Mouse (Mus musculus) embryo, embryonic 11 days (tissue): ENCODE measurements around the gene Camk2b.
A peak's percentile ranks its signal among the peaks of the same experiment; 100 is the strongest.
"Not testable (repeated sequence)": the region's sequence is repeated elsewhere in the genome, so short reads cannot be mapped to it uniquely, and the experiment has no call there.

Experiments used
- DNase-seq: peaks from one replicate; pipeline ENCODE4 v3.0.0-alpha.2; 2015

Camk2b gene

DNA sequence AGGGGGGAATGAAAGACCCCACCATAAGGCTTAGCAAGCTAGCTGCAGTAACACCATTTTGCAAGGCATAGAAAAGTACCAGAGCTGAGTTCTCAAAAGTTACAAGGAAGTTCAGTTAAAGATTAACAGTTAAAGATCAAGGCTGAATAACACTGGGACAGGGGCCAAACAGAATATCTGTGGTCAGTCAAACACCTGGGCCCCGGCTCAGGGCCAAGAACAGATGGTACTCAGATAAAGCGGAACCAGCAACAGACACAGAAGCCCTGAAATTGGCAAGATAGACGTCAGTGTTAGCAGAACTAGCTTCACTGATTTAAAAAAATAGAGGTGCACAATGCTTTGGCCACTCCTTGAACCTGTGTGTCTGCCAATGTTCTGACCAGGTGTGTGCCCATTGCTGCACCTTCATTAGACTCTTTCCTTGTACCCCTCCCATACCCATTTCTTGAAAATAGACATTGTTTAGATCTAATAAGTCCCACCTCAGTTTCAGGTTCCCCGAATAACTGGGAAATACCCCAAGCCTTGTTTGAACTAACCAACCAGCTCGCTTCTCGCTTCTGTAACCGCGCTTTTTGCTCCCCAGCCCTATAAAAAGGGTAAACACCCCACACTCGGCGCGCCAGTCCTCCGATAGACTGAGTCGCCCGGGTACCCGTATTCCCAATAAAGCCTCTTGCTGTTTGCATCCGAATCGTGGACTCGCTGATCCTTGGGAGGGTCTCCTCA is 55.2 kb downstream of the Camk2b start:
- DNase-seq, result not testable (repeated sequence)

DNA sequence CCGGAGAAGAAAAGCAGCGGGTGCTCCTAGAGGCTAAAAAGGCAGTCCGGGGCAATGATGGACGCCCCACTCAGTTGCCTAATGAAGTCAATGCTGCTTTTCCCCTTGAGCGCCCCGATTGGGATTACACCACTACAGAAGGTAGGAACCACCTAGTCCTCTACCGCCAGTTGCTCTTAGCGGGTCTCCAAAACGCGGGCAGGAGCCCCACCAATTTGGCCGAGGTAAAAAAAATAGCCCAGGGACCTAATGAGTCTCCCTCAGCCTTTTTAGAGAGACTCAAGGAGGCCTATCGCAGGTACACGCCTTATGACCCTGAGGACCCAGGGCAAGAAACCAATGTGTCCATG is 58.4 kb downstream of the Camk2b start:
- DNase-seq, result not testable (repeated sequence)

DNA sequence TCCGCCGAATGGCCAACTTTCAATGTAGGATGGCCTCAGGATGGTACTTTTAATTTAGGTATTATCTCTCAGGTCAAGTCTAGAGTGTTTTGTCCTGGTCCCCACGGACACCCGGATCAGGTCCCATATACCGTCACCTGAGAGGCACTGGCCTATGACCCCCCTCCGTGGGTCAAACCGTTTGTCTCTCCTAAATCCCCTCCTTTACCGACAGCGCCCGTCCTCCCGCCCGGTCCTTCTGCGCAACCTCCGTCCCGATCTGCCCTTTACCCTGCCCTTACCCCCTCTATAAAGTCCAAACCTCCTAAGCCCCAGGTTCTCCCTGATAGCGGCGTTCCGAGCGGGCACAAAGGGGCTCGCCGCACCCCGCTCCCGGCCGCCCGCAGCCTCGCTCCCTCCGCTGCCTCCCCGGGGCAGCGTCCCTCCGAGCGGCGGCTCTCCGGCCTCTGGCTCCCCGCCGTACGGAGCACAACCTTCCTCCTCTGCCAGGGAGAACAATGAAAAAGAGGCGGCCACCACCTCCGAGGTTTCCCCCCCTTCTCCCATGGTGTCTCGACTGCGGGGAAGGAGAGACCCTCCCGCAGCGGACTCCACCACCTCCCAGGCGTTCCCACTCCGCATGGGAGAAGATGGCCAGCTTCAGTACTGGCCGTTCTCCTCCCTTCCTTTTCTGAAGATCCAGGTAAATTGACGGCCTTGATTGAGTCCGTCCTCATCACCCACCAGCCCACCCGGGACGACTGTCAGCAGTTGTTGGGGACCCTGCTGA is 59.0 kb downstream of the Camk2b start:
- not testable (repeated sequence) for DNase-seq

DNA sequence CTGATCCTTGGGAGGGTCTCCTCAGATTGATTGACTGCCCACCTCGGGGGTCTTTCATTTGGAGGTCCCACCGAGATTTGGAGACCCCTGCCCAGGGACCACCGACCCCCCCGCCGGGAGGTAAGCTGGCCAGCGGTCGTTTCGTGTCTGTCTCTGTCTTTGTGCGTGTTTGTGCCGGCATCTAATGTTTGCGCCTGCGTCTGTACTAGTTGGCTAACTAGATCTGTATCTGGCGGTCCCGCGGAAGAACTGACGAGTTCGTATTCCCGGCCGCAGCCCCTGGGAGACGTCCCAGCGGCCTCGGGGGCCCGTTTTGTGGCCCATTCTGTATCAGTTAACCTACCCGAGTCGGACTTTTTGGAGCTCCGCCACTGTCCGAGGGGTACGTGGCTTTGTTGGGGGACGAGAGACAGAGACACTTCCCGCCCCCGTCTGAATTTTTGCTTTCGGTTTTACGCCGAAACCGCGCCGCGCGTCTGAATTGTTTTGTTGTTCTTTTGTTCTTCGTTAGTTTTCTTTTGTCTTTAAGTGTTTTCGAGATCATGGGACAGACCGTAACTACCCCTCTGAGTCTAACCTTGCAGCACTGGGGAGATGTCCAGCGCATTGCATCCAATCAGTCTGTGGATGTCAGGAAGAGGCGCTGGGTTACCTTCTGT is 59.7 kb downstream of the Camk2b start:
- not testable (repeated sequence) for DNase-seq

DNA sequence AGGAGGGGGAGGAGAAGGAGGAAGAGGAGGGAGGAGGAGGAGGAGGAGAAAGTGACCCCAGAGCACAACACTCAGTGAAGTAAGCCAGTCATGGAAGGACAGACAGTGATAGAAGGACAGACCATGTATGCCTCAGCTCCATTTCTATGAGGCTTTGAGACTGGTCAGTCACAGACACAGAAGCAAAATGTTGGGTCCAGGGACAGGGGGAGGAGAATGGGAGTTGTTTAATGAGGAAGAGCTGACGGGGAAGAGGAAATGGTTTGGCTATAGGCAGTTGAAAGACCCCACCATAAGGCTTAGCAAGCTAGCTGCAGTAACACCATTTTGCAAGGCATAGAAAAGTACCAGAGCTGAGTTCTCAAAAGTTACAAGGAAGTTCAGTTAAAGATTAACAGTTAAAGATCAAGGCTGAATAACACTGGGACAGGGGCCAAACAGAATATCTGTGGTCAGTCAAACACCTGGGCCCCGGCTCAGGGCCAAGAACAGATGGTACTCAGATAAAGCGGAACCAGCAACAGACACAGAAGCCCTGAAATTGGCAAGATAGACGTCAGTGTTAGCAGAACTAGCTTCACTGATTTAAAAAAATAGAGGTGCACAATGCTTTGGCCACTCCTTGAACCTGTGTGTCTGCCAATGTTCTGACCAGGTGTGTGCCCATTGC is 60.7 kb downstream of the Camk2b start:
- DNase-seq, result not testable (repeated sequence)

DNA sequence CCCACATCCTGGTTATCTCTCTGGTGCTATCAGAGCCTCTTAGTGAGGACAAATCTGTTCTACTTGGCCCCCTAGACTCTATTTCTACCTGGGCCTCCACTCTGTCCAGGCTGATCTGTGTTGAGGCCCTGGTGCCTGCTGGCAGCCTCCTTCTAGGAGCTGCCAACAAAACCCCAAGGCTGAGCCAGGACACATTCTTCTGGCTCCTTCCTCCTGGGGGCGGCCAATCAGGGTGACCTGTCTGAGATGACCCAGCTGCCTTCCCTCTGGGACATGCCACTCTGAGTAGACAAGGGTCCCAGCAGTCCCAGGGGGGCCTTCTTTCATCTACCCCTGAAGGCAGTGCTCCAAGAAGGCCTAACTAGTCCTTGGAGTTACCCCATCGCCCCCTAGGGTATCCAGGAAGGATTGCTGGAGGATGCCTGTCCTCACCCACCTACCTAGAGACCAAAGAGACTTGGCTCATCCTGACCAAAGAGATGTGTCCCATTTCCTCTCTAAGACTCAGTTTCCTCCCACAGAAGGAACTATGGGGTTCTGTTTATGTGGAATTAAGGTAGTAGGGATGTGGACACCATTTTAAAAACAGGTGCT is 63.0 kb downstream of the Camk2b start:
- peak; percentile 24 for DNase-seq

DNA sequence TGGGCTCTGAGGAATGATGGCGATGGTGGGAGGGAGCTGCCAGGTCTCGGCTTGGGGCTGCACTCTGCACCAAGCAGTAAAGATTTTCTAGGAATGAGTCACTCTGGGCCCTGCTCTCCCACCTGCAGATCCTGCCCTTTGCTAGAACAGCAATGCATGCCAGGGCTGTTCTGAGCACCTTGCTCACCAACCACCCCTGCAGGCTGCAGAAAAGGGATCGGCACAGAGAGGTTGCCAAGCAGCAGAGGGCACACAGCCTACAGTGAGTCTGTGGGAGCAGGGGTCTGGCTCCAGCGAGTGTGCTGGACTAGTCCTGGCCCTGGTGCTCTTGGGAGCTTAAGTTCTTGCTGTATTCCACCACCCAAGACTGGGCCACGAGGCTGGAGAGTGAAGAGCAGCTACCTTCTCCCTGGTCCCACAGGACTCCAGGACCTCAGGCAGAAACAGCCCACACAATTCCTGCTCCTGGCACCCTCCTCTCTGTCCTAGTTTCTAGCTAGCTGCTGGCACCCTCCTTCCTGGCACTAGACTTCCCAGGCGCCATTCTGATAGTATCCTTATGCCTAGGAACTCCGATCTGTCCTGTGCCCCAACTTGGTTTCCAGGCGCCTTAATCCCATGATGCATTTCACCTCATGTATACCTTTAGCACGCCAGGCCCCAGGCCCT is 64.0 kb downstream of the Camk2b start:
- DNase-seq, result no peak

DNA sequence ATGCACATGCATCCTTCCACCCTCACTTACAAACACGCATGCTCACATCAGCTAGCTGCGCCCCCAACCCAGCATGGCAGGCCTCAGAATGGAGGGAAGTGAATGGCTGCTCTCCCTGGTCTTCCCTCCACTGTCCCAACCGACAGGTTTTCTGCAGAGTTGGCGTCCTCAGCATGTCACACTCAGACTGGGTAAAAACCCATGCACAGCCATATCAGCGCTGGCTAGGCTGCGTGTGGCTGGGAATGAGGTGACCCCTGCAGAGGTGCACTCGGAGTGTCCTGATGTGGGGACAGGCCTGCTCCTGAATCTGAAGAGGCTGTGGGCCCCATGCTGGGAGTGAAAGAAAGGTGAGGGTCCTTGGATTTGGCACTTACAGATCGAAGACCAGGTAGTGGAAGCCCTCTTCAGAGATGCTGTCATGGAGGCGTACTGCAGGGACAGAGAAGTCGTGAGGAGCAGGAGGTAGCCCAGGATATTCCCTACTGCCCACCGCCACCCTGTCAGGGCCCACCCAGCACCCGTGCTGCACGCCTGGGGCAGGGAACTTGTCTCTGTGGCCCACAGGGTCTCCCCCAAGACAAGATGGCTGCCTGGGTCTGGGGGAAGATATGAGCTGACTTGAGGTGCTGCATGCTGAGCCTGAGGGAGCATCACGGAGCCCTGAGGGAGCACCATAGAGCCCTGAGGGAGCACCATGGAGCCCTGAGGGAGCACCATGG is 65.0 kb downstream of the Camk2b start:
- no peak for DNase-seq

DNA sequence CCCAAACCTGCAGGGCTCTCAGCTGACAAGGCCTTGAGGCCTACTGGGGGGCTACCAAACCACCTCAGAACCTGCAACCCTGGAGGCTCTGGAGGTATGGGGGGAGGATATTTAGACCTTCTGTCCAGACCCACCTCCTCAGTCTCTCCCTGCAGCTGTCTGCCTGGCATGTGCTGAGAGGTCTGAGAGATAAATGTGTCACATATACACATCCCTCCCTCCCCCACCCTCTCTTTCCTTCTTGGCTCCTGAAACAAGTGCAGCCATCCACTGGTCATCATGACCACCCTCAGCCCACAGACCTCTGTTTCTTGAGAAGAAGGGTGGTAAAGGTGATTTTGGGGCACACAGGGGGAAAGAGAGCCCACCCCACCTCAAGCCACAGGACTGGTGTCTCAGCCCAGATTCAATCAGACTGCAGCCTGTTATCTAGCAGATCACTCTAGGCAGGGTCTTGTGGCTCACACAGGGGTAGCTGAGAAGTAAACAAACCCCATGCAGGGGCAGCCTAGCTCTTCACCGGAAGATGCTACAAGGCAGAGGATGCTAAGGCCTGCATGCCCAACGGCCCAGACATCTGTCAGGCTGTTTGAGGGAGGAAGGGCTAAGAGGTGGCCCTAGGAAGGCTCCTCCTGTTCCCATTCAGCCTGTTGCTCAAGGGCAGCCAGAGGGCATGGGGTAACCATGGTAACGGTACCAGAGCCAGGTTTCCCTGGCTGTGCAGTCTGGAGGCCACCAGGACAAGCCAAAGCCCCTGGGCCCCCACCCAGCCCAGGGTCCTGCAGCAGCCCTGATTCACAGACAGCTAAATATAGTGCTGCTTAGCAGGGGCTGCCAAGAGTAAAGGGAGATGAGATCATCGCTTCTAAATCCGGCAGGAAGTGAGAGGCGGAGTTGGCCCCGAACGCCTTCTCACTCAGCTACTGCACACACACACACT is 66.1 kb downstream of the Camk2b start:
- DNase-seq, result peak; percentile 80

DNA sequence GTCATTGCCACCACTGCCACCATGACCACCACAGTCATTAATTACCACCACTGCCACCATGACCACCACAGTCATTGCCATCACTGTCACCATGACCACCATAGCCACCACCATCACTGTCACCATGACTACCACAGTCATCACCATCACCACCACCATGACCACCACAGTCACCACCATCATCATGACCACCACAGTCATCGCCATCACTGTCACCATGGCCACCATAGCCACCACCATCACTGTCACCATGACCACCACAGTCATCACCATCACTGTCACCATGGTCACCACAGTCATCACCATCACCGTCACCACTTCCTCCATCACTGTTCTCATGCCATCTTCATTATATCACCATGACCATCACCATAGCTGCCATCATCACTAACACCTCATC is 67.7 kb downstream of the Camk2b start:
- DNase-seq, result no peak

DNA sequence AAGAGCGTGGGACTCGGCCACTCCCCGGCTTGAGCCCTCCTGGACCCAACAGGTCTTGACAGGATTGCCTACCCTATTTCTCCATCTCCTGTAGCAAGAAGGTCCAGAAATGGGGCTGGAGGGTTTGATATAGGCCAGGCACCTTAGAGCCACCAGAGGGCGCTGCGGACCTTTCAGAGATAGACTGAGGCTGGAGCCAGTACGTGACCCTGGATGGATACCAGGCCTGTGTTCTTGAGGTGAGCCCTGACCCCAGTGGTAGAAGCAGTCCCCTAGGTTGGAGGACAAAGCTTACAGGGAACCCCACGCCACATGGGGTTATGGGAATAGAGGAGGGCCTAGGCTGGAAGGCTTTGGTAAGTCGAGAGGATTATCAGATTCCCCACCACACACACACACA is 70.2 kb downstream of the Camk2b start:
- DNase-seq, result peak; percentile 90

DNA sequence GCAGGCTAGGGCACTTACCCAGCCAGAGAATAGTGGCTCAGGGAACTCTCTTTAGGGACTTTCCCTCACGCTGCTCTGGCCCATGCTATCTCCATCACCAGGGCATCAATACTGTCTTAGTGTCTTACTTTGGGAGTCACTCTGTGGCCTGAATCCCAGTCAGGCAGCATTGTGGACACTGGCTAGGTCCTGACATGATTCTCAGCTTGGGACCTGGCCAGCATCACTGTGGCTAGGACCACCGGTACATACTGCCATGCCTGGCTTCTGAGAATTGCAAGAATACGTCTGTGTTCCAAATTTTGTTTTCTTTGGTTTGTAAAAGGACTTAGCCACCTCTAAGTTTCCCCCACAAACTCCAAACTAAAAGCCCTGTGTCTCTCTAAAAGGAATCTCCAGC is 71.3 kb downstream of the Camk2b start:
- DNase-seq, result no peak

DNA sequence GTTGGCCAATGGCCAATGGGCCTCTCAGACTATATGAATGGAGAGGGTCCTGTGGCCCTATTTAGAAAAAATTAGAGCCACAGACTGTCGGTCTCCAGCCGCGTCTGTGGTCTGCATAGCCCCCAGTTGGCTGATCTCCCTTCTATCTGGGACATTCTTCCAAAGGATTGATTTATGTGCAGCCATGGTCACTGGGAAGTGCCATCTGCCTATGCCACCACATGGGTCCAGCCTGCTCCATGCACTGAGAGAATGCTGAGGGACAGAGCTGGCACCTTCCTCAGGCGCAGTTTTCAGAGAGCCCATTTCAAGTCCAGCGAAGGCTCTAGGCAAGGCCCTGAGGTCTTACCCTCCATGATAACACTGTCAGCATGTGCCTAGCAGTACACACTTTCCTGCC is 72.0 kb downstream of the Camk2b start:
- no peak for DNase-seq

DNA sequence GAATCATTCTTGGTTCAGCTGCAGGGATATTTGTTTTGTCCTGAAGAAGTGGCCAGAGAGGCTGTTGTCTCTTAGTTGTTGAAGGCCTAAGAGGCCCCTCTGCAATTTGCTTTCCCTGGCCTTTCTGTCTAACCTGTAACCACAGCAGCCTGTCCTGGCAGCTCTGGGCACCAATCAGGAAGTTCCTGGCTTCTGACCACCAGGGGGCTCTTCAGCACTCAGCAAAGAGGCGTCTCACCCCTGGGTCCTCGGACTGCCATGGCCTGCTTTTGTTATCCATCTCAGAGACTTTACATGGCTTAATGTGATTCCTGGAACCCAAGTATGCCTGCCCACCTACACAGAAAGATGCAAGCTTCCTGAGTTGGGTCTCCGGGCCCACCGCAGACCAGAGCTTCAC is 75.3 kb downstream of the Camk2b start:
- peak; percentile 82 for DNase-seq

DNA sequence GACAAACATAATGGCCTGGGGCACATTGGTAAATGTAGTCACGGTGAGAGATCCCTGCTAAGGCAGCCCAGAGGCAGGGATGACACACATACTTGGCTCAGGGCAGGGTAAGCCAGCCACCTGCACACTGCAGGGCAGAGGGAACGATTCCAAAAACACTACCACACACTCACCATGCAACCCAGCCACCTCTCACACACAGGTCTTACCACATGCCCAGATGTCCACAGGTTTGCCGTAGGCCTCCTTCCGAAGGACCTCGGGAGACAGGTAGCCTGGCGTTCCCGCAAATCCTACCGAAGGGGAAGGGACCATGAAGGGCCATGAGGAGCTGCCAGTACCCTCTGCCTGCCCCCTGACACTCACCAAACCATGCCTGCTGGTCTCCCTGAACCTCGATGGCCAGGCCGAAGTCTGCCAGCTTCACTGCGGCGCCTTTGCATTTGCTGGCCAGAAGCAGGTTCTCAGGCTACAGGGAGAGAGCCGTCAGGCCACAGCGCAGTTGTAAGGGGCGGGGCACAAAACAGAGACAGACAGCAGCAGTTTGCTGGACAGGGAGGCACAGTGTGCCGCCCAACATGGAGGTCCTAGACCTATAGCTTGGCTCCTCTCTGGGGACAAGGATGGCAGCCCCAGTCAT is 76.1 kb downstream of the Camk2b start:
- no peak for DNase-seq

DNA sequence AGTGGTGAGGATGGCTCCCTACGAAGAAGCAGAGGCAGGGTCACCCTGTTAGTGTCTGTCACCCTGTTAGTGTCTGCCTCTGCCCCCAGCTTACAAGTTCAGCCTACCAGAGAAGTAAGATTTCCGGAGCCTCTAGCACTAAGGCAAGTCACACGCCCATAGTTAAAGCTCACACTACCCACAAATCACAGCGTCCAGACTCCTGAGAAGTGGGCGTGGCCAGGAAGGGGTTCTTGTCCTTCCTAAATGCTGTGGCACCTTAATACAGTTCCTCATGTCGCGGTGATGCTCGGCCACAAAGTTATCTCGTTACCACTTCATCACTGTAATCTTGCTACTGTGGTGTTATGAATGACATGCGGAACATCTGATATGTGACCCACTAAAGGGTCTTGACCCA is 78.0 kb downstream of the Camk2b start:
- DNase-seq, result no peak

DNA sequence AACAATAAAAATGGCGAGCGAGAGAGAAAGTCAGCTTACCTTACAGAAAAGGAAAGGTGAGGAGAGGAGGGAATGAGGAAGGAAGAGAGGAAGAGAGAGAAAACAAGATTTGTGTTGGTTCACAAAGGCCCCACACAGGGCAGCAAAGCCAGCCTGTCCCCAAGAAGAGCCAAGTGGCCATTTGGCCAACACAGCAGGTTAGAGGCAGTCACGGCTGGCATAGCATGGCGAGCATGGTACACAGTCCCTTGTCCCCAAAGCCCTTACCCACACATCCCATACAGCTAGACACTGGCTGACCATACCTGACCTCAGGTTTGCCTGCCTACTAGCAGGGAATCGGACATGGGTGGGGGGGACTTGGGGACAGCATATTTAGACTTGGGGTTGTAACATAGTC is 82.5 kb downstream of the Camk2b start:
- DNase-seq, result no peak

DNA sequence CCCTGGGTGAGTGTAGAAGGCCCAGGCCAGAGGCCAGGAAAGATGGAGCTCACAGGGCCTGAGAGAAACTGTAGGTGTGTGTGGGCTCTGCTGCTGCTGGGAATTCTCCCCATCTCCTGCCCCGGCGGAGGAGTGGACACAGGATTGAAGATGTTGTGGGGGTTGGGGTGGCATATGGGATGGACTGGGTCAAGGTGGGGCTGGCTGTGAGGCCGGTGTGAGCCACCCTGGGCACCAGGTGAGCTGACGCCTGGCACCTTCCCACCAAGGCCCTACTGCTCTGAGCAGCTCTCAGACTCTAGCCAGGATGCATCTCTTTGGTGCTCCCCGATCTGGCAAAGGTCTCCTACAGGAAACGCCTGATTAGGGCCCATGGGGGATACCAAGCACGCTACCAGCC is 84.8 kb downstream of the Camk2b start:
- DNase-seq, result no peak

DNA sequence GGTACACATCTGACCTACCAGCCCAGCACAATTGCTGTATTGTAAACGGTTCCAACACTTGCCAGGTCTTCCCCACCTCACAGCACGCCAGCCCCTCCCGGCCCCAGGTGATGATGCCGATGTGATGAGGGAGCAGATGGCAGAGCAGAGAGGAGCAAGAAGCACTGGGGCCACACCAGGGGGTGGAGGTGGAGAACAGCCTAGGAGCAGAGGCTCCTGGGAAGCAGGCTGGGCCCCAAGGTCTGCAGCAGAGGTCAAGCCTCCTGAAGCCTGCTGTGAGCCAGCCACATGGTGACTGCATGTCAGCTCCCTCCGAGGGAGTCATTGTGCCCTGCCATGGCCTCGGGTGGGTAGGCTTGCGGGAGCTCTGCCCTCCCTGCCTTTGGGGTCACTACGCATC is 85.6 kb downstream of the Camk2b start:
- DNase-seq, result no peak

DNA sequence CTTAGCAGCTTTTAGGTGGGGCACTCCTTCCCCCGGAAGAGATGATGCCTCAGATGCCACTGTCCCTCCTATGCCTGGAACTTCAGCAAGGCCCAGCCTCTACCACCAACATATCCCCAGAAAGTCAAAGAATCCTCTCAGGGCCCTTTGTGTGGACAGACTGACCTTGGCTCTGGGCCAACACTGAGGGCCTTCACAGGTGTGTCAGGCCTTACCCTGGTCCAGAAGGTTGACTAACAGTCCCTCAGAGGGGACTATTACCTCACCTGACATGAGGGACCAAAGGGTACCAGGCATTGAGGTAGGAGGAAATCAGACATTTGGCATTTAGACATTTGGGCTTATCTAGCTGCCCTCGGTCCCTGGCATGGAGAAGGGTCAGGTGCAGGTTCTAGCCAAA is 86.1 kb downstream of the Camk2b start:
- no peak for DNase-seq
